Comparison of ENCODE assay signal across 25 mouse cellular contexts in the genomic region with DNA sequence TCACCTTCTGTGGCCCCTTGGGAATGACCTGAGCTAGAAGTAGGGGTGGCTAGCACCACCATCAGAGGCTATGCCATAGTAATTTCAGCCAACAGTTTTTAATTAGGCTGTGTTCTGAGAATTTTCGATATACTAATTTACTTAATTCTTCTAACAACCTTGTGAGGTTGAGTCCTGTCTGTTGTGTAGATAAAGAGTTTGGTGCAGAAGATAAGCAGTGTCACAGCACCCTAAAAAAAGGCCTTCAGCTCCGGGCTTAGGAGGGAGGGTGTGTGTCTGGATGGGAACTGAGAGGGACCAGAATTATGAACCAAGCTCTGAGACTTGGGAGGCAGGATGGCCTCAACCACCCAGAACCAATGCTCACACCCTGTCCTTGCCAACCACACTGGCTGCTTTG. TPM values are rescaled to one million over a fixed set of nuclear protein-coding genes. Genes with fewer than 3 reads are reported as not detected.
A peak's percentile ranks its signal among the peaks of the same experiment; 100 is the strongest.
DNase-seq lines count a peak whose midpoint lies in the region; ATAC-seq and TF ChIP-seq lines count a peak whose summit lies in the region.
"Had no signal": no experiment of that assay in that cellular context is flagged by ENCODE, and none has a peak within 500 bp of the region (broad histone marks: within the 10 kb centered on the region; RNA-seq: fewer than 3 reads in every experiment).

No protein-coding gene starts in this region.

- TF ChIP-seq CTCF in heart, adult 2 months (IDR thresholded peaks at IDR 0.05): no peak
- TF ChIP-seq CTCF in liver, postnatal 0 days (IDR thresholded peaks at IDR 0.05; ENCODE audit: low read depth): no peak

- no peaks in the 10 kb centered on the region for H3K9me3 ChIP-seq in heart, embryonic 14.5 days (ENCODE audit: control insufficient read depth, low read length)
- H3K9me3 ChIP-seq in liver, embryonic 13.5 days (replicated peaks): no peaks in the 10 kb centered on the region
- H3K9me3 ChIP-seq in liver, postnatal 0 days (ENCODE audit: low read length): no peaks in the 10 kb centered on the region
- H3K9me3 ChIP-seq: embryonic facial prominence, embryonic 10.5 days; forebrain, embryonic 12.5 days; heart, embryonic 12.5 days; kidney, embryonic 15.5 days; limb, embryonic 13.5 days; midbrain, embryonic 13.5 days had no signal

- H3K9ac ChIP-seq in heart, embryonic 14.5 days (ENCODE audit: low read length): 0 out of 2 replicates have a peak overlapping the region, but pooled peaks have one; percentile 5
- no peak overlapping the region for H3K9ac ChIP-seq in heart, adult 2 months (ENCODE audit: low read depth, low read length)
- no peak overlapping the region for H3K9ac ChIP-seq in liver, embryonic 13.5 days
- H3K9ac ChIP-seq in liver, postnatal 0 days (replicated peaks): no peak overlapping the region
- H3K9ac ChIP-seq: forebrain, embryonic 12.5 days; kidney, embryonic 15.5 days; limb, embryonic 13.5 days; midbrain, embryonic 13.5 days had no signal

- H3K27me3 ChIP-seq in heart, embryonic 14.5 days (ENCODE audit: control insufficient read depth, insufficient read depth, low read length): no peaks in the 10 kb centered on the region
- no peaks in the 10 kb centered on the region for H3K27me3 ChIP-seq in heart, adult 2 months (ENCODE audit: control insufficient read depth, insufficient read depth, low read length)
- H3K27me3 ChIP-seq in liver, embryonic 13.5 days: peaks cover 15% of the 10 kb centered on the region; the same call in 1 of the 2 replicates
- no peaks in the 10 kb centered on the region for H3K27me3 ChIP-seq in liver, postnatal 0 days (ENCODE audit: insufficient read depth, low read length)
- H3K27me3 ChIP-seq: heart, embryonic 12.5 days; kidney, embryonic 15.5 days had no signal

- H3K4me1 ChIP-seq in heart, embryonic 14.5 days (ENCODE audit: control insufficient read depth in 2 of 2, insufficient read depth in 2 of 2, low read length in 2 of 2): peaks cover 39 to 80% of the 10 kb centered on the region in 2 experiments
- peaks cover 34% of the 10 kb centered on the region for H3K4me1 ChIP-seq in heart, adult 2 months (ENCODE audit: control insufficient read depth, insufficient read depth, low read length)
- peaks cover 72% of the 10 kb centered on the region for H3K4me1 ChIP-seq in liver, embryonic 13.5 days (replicated peaks)
- peaks cover 52% of the 10 kb centered on the region for H3K4me1 ChIP-seq in liver, postnatal 0 days (ENCODE audit: insufficient read depth)

- peak overlapping the region in 1 of 2 experiments; percentile 64; a peak in 1 of 4 replicates for H3K27ac ChIP-seq in heart, embryonic 14.5 days (replicated peaks in 1 of 2; ENCODE audit: control insufficient read depth in 1 of 2, insufficient read depth in 1 of 2, low read depth in 2 of 2, low read length in 2 of 2)
- no peak overlapping the region; the same call in none of the 2 replicates for H3K27ac ChIP-seq in heart, adult 2 months
- peak overlapping the region; percentile 7; the same call in 1 of the 2 replicates for H3K27ac ChIP-seq in liver, embryonic 13.5 days
- no peak overlapping the region for H3K27ac ChIP-seq in liver, postnatal 0 days (ENCODE audit: low read depth)
- H3K27ac ChIP-seq: embryonic facial prominence, embryonic 10.5 days; forebrain, embryonic 12.5 days; hindbrain, postnatal 0 days; kidney, embryonic 15.5 days; limb, embryonic 13.5 days; midbrain, embryonic 13.5 days; stomach, postnatal 0 days had no signal

- ATAC-seq in heart, embryonic 14.5 days (ENCODE audit: insufficient number of reproducible peaks, insufficient read depth, low FRiP score, low read depth): no peak
- ATAC-seq in liver, embryonic 13.5 days (ENCODE audit: low read depth): peak; percentile 27; the same call in 1 of the 2 replicates
- no peak for ATAC-seq in liver, postnatal 0 days
- ATAC-seq: activated CD4-positive, CD25-positive, alpha-beta regulatory T cell, adult 4 months; hindbrain, postnatal 0 days; intestine, embryonic 16.5 days; midbrain, embryonic 13.5 days had no signal

- H3K36me3 ChIP-seq in heart, embryonic 14.5 days (ENCODE audit: control insufficient read depth, insufficient read depth, low read length): peaks cover 16% of the 10 kb centered on the region
- no peaks in the 10 kb centered on the region for H3K36me3 ChIP-seq in heart, adult 2 months (ENCODE audit: control insufficient read depth, insufficient read depth, low read length)
- no peaks in the 10 kb centered on the region for H3K36me3 ChIP-seq in liver, embryonic 13.5 days
- H3K36me3 ChIP-seq in liver, postnatal 0 days (replicated peaks; ENCODE audit: insufficient read depth, low read length): no peaks in the 10 kb centered on the region
- H3K36me3 ChIP-seq: embryonic facial prominence, embryonic 10.5 days; forebrain, embryonic 12.5 days; heart, embryonic 12.5 days; kidney, embryonic 15.5 days; limb, embryonic 13.5 days; midbrain, embryonic 13.5 days had no signal

- H3K79me2 ChIP-seq in heart, adult 2 months (replicated peaks; ENCODE audit: control insufficient read depth, insufficient read depth, low read length): no peaks in the 10 kb centered on the region

- no peak for DNase-seq in heart, adult 2 months
- no peak for DNase-seq in liver, embryonic 13.5 days
- DNase-seq in liver: no peak
- no peak for DNase-seq in liver, postnatal 0 days
- no peak for DNase-seq in right cerebral cortex, postnatal 36 days (ENCODE audit: low spot score in 2 of 2)
- no peak for DNase-seq in frontal cortex, adult 2 months (ENCODE audit: extremely low spot score in 1 of 2, low spot score in 1 of 2)
- DNase-seq: adrenal gland, postnatal 14 days; cerebellum, adult 9-11 months; layer of hippocampus, adult 9-11 months; lung, adult 2 months; lung, postnatal 14 days had no signal

- peak overlapping the region; percentile 17; the same call in 1 of the 2 replicates for H3K4me2 ChIP-seq in heart, embryonic 14.5 days (ENCODE audit: low read length)
- H3K4me2 ChIP-seq in liver, embryonic 13.5 days: peak overlapping the region; percentile 25; the same call in 1 of the 2 replicates
- no peak overlapping the region for H3K4me2 ChIP-seq in liver, postnatal 0 days (ENCODE audit: low read depth, low read length)
- H3K4me2 ChIP-seq: forebrain, embryonic 12.5 days; heart, embryonic 12.5 days; kidney, embryonic 15.5 days; limb, embryonic 13.5 days; midbrain, embryonic 13.5 days had no signal

- no peak for TF ChIP-seq EP300 in heart, adult 2 months (IDR thresholded peaks at IDR 0.05; ENCODE audit: insufficient read depth, low read depth, low read length)
- TF ChIP-seq EP300 in liver, postnatal 0 days (IDR thresholded peaks at IDR 0.05; ENCODE audit: low read depth): peak; percentile 73

- no peak for TF ChIP-seq POLR2A in heart, adult 2 months (IDR thresholded peaks at IDR 0.05; ENCODE audit: insufficient read depth, low read depth, low read length)

- 45% methylated on average over 2 of the region's 2 CpGs for WGBS in heart, embryonic 14.5 days
- 59% methylated on average over 2 of the region's 2 CpGs for WGBS in heart, adult 2 months
- 27% methylated on average over 2 of the region's 2 CpGs for WGBS in liver, embryonic 13.5 days (ENCODE audit: insufficient replicate concordance)
- WGBS in liver, postnatal 0 days (ENCODE audit: insufficient replicate concordance): 43% methylated on average over 2 of the region's 2 CpGs

- intact Hi-C loops in heart, adult 2 months (cut with DNase I): loop anchor here (2.0 kb wide), 1 partner anchor 15 kb away; no protein-coding TSS in a partner anchor

- no peak overlapping the region for H3K4me3 ChIP-seq in heart, embryonic 14.5 days (ENCODE audit: control insufficient read depth in 1 of 2, insufficient read depth in 1 of 2, low read depth in 1 of 2, low read length in 2 of 2)
- H3K4me3 ChIP-seq in heart, adult 2 months: no peak overlapping the region
- H3K4me3 ChIP-seq in liver, embryonic 13.5 days (replicated peaks): no peak overlapping the region
- H3K4me3 ChIP-seq in liver, postnatal 0 days (ENCODE audit: low read depth, low read length): no peak overlapping the region
- H3K4me3 ChIP-seq: embryonic facial prominence, embryonic 10.5 days; forebrain, embryonic 12.5 days; heart, embryonic 12.5 days; kidney, embryonic 15.5 days; limb, embryonic 13.5 days; midbrain, embryonic 13.5 days had no signal

RNA-seq across cellular contexts. Expression of a gene that starts 4.3 kb away (rescaled TPM):
- polyA plus RNA-seq in heart, embryonic 14.5 days (2014; fragmentation: Nextera tagmentation; extraction: Ambion mirVana): 25.3 and 32.5 TPM in 2 replicates
- total RNA-seq in heart, adult 2 months (2021): 10 to 100 TPM; 29.7 to 33.7 TPM
- 104 and 135 TPM in 2 replicates for polyA plus RNA-seq in heart, adult 2 months (2012; rRNA removed)
- polyA plus RNA-seq in liver, embryonic 13.5 days (2015; fragmentation: Nextera tagmentation; extraction: Ambion mirVana): 5.3 and 7.3 TPM in 2 replicates
- 1.7 and 2.0 TPM in 2 replicates for polyA plus RNA-seq in liver, postnatal 0 days (2015; fragmentation: Nextera tagmentation; extraction: Ambion mirVana)
- polyA plus RNA-seq in frontal cortex, adult 2 months (2012; rRNA removed): 26.5 and 28.4 TPM in 2 replicates
- total RNA-seq: monocyte, adult 5-6 weeks had no signal
- polyA plus RNA-seq: activated CD4-positive, CD25-positive, alpha-beta regulatory T cell, adult 4 months had no signal

RNA-seq across cellular contexts. Expression of a gene that starts 44.2 kb away (rescaled TPM):
- 27.6 and 27.7 TPM in 2 replicates for polyA plus RNA-seq in heart, embryonic 14.5 days (2014; fragmentation: Nextera tagmentation; extraction: Ambion mirVana)
- total RNA-seq in heart, adult 2 months (2021): 1 to 10 TPM; 5.9 to 6.5 TPM
- 11.1 and 14.2 TPM in 2 replicates for polyA plus RNA-seq in heart, adult 2 months (2012; rRNA removed)
- polyA plus RNA-seq in liver, embryonic 13.5 days (2015; fragmentation: Nextera tagmentation; extraction: Ambion mirVana): 196 and 207 TPM in 2 replicates
- polyA plus RNA-seq in liver, postnatal 0 days (2015; fragmentation: Nextera tagmentation; extraction: Ambion mirVana): 74.9 and 80.9 TPM in 2 replicates
- polyA plus RNA-seq in frontal cortex, adult 2 months (2012; rRNA removed): 11.3 and 13.6 TPM in 2 replicates

RNA-seq across cellular contexts. Expression of a gene that starts 44.3 kb away (rescaled TPM):
- 0.24 and 0.40 TPM in 2 replicates for polyA plus RNA-seq in heart, embryonic 14.5 days (2014; fragmentation: Nextera tagmentation; extraction: Ambion mirVana)
- total RNA-seq in heart, adult 2 months (2021): under 1 TPM; 0.10 to 0.11 TPM
- 0.45 and 0.47 TPM in 2 replicates for polyA plus RNA-seq in heart, adult 2 months (2012; rRNA removed)
- 0.17 and 0.20 TPM in 2 replicates for polyA plus RNA-seq in liver, embryonic 13.5 days (2015; fragmentation: Nextera tagmentation; extraction: Ambion mirVana)
- polyA plus RNA-seq in liver, postnatal 0 days (2015; fragmentation: Nextera tagmentation; extraction: Ambion mirVana): 0.08 and 0.13 TPM in 2 replicates
- polyA plus RNA-seq in frontal cortex, adult 2 months (2012; rRNA removed): 0.59 and 0.74 TPM in 2 replicates
- total RNA-seq: common myeloid progenitor, adult 5-6 weeks; megakaryocyte, adult 5-6 weeks; monocyte, adult 5-6 weeks had no signal
- polyA plus RNA-seq: activated CD4-positive, CD25-positive, alpha-beta regulatory T cell, adult 4 months had no signal

RNA-seq across cellular contexts. Expression of a gene that starts 55.8 kb away (rescaled TPM):
- polyA plus RNA-seq in heart, embryonic 14.5 days (2014; fragmentation: Nextera tagmentation; extraction: Ambion mirVana): 11.4 and 15.0 TPM in 2 replicates
- 1 to 10 TPM; 5.3 to 6.3 TPM for total RNA-seq in heart, adult 2 months (2021)
- polyA plus RNA-seq in heart, adult 2 months (2012; rRNA removed): 13.3 and 15.5 TPM in 2 replicates
- 66.8 and 76.0 TPM in 2 replicates for polyA plus RNA-seq in liver, embryonic 13.5 days (2015; fragmentation: Nextera tagmentation; extraction: Ambion mirVana)
- 203 and 216 TPM in 2 replicates for polyA plus RNA-seq in liver, postnatal 0 days (2015; fragmentation: Nextera tagmentation; extraction: Ambion mirVana)
- 166 and 168 TPM in 2 replicates for polyA plus RNA-seq in frontal cortex, adult 2 months (2012; rRNA removed)
